Mouse (Mus musculus) cerebellum, adult 11 months (tissue): ENCODE data around the gene Mrps36.
A peak's percentile ranks its signal among the peaks of the same experiment; 100 is the strongest.
"Not testable (repeated sequence)": the region's sequence is repeated elsewhere in the genome, so short reads cannot be mapped to it uniquely, and the experiment has no call there.

Experiments
- DNase-seq: peaks from one replicate; pipeline ENCODE4 v3.0.0; 2022

Gene Mrps36

DNA sequence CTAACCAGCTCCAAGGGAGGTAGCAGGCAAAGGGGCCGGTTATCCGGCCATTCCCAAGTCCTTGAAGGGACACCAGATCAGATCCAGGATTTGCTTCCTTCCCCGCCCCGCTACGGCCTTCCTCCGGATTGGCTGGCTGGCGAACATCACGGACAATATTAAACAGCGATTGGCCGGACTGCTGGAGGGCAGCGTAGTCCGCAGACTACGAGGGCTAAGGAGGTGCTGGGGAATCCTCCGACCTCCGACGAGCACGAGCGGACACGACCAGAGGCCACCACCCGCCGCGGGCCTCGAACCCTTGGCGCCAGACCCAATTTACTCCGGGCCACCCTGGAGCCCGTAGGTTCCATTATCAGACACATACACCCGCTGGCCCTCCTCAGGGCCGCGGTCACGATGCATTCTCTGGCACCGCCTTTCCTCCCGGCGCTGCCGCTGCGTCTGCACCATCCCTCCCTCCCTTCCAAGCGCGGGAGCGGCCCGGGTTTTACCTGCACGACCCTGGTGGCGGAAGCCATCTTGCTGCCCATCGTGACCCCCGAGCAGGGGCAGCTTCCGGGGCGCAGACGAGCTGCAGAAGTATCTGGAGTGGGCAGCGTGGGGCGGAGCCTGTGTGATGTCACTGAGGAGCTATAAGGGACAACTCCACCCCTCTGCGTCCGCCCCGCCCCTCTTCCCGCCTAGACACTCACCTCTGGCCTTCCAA is at the start of gene Mrps36:
TSS of gene Mrps36 (minus strand) at position 624 of the 709 bp plus-strand sequence.
- peak; percentile 94 for DNase-seq

DNA sequence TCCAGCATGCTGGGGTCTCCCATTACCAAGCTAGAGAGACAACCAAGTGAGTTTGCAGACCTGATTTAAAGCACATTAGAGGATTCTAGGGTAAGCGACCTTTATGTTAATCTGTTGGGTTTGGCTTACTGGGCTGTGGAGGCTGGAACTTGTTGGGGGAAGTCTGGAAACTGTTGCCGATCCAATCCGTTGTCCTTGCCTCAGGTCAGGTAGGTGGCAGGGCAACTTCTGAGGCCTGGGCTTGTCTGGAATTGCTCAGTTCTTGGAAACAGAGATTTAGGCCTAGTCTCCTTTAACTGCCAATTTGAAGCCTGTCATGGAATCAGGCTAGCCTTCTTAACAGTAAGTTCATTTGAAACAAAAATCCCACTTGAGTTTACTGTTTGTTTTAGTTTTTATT is 44.6 kb upstream of the Mrps36 start:
- DNase-seq: no peak

- not testable (repeated sequence) for DNase-seq
Observed at GRCm38 (mm10) chr13:100788057-100788456, 43.6 kb upstream of the Mrps36 start.

DNA sequence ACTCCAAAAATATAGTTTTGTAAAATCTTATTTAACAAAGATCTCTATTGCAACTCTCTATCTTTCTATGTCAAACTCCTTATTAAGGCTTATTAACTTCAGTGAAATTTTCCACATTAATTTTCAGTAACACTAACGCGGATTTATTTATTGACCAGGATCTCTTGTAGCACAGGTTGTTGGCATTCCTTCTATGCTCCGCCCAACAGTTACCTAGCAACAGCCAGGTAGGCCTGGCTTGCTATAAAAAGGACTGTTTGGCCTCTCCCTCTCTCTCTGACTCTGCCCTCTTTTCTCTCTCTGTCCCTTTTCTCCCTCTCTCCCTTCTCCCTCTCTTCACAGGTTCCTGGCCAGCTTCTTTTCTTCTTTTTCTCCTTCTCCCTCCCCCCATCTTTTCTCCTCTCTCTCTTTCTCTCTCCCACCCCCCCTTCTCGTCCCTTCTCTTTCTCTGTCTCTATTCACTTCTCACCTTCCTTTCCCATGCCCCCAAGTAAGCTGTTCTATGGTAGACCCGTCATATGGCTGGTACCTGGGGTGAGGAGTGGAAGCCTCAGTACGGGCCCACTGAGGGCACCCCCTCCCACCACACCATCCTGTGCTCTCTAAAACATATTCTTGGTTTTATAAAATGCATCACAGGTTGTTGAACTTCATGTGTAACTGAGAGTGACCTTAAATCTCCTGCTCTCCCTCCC is 43.0 kb upstream of the Mrps36 start:
- DNase-seq: no peak

- peak; percentile 83 for DNase-seq
Observed at GRCm38 (mm10) chr13:100786414-100786867, 42.0 kb upstream of the Mrps36 start, which contains the start of gene Ccnb1. TSS of gene Ccnb1 (minus strand) at chr13:100786570.

GRCm38 (mm10) chr13:100785806-100786413 is 41.5 kb upstream of the Mrps36 start:
- DNase-seq: no peak

DNA sequence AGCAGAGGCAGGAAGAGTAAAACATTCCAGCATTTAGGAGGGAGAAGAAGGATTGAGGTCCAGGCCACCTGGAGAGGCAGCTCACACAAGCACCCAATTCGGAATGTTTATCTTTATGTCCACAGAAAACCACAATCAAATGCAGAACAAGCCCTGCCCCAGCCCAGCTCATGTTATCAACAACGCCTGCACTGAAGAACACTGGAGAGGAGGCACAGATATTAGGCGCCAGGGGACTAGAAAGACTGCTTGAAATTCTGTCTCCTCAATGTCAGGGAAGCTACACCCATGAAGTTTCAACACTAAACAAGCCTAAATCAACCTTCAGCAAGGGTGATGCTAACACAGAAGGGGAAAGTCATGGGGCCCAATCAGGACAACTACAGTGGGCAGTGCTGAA is 33.0 kb upstream of the Mrps36 start:
- no peak for DNase-seq

DNA sequence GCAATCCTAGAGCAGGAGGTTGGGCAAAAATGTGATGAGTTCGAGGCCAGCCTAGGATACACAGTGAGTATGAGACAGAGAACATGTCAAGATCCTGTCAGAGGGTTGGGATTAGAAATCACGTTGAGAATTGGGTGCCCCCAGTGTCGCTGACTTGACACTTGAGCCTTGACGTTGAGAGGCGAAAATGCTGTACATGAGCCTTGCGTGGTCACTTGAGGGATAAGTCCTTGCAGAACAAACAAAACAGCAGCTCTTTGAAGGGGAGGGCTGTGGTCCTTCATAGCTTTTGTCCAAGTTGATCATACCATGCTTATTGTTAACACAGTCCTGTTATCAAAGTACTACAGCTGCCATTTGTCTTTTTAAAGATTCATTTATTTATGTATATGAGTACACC is 32.3 kb upstream of the Mrps36 start:
- DNase-seq: no peak

- no peak for DNase-seq
Observed at GRCm38 (mm10) chr13:100776056-100776419, 31.6 kb upstream of the Mrps36 start.

DNA sequence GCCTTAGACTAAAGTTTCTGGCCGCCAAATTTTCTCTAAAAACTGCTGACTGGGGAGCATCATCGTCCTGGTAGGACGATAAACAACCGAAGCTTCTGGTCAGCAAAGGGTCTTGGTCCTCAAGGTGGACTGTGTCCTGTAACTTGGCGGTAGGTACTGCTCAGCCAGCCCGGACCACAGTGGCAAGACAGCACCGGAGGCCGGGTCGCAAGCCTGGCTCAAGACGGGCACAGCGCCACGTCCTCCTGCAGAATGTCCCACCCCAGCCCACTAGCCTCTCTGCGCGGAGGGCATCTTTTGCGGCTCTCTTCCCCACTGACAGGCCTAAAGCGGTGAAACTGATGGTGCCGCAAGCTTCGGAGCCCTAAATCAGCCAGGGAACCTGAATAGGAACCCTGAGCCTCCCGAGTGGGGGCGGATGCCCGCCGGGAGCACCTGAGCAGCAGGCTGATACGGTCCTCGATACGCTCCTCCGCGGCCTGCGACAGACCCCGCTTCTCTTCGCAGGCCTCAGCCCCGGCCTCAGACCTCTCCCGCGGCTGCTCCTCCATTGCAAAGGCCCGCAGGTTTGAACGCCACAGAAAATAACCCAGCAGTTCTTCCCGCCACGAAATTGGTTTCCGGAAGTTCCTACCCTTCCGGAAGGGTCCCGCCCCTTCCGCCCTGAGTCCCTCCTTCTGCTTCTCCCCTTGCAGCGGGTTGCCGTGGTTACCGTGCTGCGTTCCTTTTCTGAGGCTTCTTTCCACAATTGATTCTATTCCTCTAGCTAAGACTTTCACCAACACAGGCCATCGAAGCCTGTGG is 31.0 kb upstream of the Mrps36 start, which contains the start of gene Cenph:
TSS of gene Cenph (minus strand) at position 648 of the 804 bp plus-strand sequence.
- DNase-seq: peak; percentile 53

- DNase-seq: no peak
Observed at GRCm38 (mm10) chr13:100774704-100775103, 30.2 kb upstream of the Mrps36 start.

DNA sequence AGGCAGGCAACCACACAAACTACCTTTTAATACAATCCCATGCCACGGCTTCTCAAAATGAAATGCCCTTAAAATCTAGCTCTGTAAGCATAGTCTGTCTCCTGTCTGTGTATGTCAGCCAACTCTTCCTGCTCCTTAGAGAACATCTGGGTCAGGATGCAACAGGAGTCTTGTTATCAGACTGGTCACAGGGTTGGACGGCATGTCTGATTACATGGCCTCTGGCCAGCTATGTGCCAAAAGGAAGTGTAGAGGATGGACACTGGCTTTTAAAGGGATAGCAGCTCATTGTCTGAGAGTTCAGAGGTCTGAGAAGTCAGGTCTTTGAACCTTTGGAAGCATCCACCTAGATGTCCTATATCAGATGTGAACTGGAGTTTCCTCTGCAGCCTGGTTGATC is 10.9 kb upstream of the Mrps36 start:
- DNase-seq: no peak

DNA sequence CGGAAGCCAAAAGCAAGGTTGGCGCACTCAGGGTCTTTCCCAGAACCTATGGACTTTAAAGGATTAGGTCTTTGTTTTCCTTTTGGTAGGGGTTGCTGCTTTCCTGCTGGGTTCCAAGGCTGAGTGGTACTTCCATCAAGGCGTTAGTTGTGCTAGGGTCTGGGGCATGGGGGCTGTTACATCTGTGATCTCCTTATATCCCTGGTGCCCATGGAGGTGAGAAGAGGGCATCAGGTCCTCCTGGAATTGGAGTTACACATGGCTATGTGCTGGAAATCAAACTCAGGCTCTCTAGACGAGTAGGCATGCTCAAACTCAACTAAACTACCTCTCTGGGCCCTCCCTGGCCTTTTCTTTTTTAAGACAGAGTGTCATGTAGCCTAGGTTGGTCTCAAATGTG is 9.7 kb upstream of the Mrps36 start:
- no peak for DNase-seq

DNA sequence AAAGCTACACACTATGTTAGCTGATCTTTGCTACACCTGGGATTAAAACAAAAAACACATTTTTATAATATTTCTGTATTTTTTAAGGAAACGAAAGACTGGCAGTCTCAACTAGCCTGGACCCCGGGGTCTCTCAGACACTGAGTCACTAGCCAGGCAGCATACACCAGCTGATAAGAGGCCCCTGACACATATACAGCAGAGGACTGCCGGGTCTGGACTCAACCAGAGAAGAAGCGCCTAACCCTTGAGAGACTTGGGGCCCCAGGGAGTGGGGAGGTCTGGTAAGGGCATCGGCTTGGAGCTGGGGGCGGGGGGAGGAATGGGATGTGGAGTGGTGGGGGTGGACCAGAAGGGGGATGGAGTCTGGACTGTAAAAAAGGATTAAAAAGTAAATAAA is 8.6 kb upstream of the Mrps36 start:
- DNase-seq: no peak

- no peak for DNase-seq
Observed at GRCm38 (mm10) chr13:100752529-100752928, 8.1 kb upstream of the Mrps36 start.

DNA sequence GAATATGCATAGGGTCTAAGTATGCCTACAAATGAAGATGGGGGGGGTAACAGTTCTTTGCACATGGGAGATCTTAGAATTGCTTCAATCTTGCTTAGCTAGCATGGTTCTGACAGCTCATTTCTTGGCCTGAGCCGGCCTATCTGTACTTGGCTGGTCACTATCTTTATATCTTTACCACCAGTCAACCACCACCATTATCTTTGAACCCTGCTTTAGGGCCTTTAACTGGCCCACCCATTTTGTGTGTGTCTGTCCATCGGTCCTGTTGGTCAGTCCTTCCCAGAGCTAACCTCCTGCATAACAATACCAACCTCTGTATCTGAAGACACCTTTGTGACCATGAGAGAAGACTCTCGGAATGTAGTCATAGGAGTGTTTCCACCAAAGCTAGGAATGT is 6.9 kb upstream of the Mrps36 start:
- no peak for DNase-seq

DNA sequence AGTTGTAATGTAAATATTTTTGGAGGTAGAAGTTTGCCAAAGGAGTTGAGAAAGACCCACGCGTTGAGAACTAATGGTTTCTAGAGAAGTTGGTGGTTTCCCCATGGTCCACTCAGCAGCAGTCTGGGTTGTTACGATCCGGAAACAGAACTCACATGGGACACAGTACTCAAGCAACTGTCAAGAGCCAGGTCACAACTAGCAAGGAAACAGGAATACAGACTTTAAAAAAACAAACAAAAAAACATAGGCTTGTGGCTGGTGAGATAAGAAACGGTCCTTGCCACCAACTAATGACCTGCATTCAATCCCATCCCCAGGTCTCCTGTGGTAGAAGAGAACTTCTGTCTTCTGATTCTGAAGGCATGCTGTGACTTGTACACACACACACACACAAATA is 6.3 kb upstream of the Mrps36 start:
- no peak for DNase-seq

- DNase-seq: no peak
Observed at GRCm38 (mm10) chr13:100748638-100749037, 4.2 kb upstream of the Mrps36 start.

DNA sequence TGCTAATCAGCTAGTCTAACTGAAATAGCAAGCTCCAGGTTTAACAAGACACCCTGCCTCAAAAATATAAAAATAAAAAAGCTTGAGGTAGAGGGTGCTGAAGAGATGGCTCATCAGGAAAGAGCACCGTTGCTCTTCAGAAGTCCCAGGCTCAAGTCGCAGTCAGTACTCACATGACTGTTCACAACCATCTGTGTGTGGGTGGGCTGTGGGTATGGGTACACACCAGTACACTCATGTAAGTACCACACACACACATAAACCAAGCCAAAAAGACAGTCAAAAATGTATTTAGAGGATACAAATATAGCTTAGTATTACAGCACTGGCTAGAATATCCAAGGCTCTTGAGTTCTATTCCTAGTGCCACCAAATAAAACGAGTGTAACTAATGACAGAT is 1.6 kb upstream of the Mrps36 start:
- no peak for DNase-seq

GRCm38 (mm10) chr13:100743346-100744035 is 968 bp downstream of the Mrps36 start:
- no peak for DNase-seq

- no peak for DNase-seq
Observed at GRCm38 (mm10) chr13:100742831-100743230, 1.6 kb downstream of the Mrps36 start.

GRCm38 (mm10) chr13:100732756-100733155 is 11.7 kb downstream of the Mrps36 start:
- DNase-seq: no peak
